Mouse (Mus musculus) ES-E14 (cell line): ENCODE results near the gene Dhrs11.

Source experiments
- CHD2 ChIP-seq: IDR thresholded peaks from 2 replicates; pipeline ENCODE4 v1.6.1; 2014; ENCODE audit warnings: mild to moderate bottlenecking, low read depth, low read length, inconsistent platforms
- ZC3H11A ChIP-seq: IDR thresholded peaks from 2 replicates; pipeline ENCODE4 v1.6.1; 2012; ENCODE audit warnings: low read depth, mild to moderate bottlenecking, inconsistent platforms, low read length, borderline replicate concordance
- ZNF384 ChIP-seq: IDR thresholded peaks from 2 replicates; pipeline ENCODE4 v1.6.1; 2012; ENCODE audit warnings: low read depth, low read length, inconsistent platforms

DNA sequence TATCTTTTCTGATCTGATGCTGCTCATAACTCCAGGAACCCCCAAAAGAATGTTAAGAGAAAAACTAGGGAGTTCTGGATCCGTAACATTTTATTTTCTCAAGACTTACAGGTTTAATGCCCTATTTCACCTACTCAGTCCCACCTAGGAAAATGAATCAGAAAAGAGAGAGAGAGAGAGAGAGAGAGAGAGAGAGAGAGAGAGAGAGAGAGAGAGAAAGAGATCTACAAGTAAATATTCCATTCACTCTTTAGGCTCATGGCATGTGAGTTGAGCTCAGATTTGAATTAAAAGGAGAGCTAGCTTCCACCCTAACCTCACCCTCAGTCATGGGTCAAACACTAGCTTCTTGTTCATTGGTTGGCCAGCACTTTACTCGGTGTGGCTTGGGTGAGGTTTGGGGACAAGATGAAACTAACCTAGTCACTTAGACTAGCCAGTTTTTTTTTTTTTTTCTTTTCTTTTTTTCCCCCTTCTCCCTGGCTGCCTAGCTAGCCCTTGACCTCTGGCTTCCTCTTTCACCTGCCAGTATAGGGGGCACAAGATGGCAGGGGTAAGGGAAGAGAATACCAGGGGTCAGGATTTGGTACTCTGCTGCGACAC lies 792 bp downstream of the Dhrs11 start:
- TF ChIP-seq ZC3H11A (no peak), ZNF384 (no peak), CHD2 (no peak)
